Mouse (Mus musculus) cerebellum, postnatal 14 days (tissue): Measurements from ENCODE around the gene Cpeb4.
A peak's percentile ranks its signal among the peaks of the same experiment; 100 is the strongest.
"Not testable (repeated sequence)": the region's sequence is repeated elsewhere in the genome, so short reads cannot be mapped to it uniquely, and the experiment has no call there.

Source experiments
- DNase-seq, 2 experiments: peaks; one replicate each; pipeline ENCODE4 v3.0.0; 2021; ENCODE audit warnings: mixed read lengths in 2 of 2

Cpeb4 gene

DNA sequence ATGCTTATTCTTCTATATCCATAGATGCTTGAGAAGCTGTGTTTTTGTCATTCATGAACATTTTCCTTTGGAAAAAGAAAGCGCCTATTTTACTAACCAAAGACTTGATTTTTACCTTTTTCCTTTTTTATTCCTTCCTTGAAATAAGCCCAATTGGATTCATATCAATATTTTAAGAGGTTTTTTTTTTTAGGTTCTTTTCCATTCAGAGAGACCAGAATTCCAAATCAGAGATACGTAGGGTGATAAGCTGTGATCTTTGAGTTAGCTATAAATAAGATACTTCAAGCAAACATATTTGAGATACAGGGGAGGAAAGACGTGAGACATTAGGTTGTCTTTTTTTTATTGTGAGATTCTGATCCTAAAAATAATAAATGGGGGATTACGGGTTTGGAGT is at the start of gene Cpeb4:
Gene Cpeb4, plus strand, starts transcription at position 301 of the 400 bp plus-strand sequence.
- no peak for DNase-seq

DNA sequence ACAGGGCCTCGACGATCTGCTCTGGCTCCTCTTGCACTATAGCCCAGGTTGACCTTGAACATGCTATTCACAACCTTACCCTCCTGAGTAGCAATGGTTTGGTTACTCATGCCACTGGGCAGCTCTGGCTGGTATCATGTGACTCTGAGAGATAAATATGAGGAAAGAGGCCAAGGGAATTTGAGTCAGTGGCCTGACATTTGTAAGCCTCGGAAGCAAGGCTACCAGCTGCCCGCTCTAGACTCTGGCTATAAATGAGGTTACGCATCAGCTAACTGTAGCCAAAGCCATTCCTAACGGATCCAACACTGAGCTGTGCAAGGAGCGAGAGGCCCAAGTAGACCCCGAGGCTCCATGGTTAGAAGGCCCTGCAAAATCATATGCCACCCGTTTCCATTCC is 49.5 kb upstream of the Cpeb4 start:
- no peak for DNase-seq

DNA sequence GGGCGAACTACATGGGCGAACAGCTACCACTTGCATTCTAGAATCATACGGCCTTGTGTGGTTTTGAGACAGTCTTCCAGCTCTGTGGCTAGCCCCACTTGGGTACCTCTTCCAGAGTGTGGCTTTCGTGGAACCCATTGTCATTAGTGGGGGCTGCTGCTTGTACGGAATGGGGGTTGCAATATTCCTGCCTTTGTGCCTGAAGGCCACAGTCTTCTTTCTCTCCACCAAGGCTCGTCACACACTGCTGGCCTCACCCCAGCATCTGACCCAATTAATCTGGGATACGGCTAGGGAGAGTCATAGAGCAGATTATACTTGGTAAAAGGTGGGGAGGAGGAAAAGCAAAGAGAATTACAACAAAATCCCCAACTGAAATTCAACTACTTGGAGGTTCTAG is 48.5 kb upstream of the Cpeb4 start:
- DNase-seq = no peak

DNA sequence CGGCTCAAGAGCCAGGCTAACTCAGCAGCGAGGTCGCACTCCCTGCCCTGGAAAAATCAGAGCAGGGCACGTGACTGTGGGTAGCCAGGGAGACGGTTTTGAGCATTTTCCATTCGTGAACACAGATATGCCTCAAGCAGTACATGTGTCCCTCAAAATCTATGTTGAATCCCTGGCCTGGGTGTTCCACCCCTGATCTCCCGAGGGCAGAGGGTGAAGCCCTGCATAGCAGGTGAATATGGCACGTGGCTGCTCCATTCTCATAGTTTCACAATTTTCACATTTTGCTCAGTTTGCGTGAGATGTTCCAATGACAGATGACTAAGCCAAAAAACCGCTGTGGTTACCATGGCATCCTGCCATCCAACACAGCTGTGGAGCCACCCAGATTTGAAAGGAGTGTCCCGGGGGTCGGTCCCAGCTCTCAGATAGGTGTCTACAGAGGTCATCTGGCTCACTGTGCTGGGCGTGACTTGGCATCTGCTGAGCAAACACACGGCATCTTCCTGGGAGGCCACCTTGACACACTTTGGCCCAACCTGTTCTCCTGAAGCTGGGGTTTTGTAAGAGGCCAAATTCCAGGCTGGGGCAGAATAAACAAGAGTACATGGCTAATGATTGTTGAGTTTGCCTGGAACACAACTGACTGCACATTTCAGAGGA is 47.4 kb upstream of the Cpeb4 start:
- DNase-seq = peak; percentile 61 to 73

DNA sequence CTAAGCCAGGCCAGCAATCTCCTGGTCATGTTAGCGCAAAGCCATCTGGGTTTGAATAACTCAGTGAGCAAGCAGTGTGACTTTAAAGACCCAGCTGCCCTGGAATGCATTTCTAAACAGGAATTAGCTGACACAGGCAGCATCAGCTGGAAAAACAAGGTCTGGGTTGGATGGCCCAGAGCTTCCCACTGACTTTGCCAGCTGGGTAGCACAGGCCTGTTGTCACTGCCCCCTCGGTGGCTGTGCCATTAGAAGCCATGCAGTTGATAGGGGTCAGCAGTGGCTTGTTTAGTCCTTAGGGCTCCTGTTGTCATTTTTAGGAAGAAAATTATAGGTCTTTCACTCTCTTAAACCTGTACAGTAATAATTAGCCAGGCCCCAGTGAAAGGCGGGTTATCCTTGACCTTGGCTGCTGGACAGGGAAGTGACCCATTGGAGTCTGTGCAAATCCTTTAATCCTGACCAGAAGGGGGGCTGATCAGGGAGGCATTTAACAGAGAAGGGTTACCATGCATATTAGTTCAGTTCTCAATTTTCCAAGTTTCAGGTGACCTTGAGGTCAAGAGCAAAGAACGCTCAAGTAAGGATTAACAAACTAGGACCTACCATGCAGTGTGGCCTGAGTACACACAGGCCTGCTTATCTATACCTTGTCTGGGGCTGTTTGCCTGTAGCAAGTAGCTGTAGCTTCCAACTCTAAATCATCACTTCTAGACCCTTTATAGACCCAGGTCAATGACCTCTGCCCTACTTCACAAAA is 43.8 kb upstream of the Cpeb4 start:
- DNase-seq = no peak

DNA sequence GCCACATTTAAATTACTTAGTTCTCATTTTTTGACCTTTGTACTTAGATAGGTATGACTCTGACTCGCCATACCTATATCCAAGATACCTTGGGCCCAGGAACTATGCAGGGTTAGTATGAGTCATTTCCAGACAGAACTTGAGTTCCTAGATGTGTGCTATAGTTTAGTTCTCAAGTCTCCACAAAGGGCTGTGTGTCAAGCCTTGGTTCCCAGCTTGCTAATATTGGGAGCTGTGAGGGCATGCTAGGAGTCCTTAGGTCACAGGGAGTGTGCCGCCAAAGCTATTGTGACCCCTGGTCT is 43.3 kb upstream of the Cpeb4 start:
- DNase-seq = no peak

DNA sequence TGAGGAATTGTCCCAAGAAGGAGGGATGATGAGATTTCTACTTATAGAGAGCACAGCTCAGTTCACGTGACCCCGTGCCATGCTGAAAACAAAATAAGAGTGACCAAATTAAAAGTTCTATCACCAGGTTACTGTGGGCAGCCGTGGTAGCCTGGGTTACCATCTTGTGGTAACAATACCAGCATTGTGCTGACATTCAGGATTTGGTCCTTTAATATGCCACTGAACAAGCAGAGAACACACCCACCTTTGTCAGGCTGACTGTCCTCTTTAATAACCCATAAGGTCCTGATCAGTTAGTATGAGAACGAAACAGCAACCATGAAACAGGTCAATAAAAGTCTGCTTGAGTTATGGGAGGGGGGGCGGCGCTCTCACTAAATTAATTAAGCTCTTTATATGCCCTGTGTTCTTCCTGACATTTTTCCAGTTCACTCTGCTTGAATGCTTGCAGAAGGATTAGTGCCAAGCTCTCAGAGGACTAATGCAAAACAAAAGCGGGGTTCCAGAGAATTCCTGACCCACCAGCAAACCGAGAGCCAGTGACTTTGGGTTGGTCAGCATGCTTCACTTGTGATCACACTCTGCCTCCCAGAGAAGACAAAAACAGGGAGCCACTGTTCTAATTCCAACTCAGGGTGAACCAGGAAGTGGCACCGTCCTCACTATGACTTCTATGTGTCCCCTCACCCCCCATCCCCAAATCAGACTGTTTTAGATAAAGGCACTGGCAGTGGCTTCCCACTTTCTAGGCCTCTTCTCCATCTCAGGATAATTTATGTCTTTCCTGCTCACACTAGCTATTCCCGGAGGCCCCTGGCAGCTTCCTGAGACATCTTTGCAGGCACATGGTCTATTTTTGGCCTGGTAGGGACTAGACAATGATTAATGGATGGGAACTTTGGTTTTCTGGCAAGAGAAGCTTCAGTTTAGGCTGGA is 41.5 kb upstream of the Cpeb4 start:
- DNase-seq = no peak

DNA sequence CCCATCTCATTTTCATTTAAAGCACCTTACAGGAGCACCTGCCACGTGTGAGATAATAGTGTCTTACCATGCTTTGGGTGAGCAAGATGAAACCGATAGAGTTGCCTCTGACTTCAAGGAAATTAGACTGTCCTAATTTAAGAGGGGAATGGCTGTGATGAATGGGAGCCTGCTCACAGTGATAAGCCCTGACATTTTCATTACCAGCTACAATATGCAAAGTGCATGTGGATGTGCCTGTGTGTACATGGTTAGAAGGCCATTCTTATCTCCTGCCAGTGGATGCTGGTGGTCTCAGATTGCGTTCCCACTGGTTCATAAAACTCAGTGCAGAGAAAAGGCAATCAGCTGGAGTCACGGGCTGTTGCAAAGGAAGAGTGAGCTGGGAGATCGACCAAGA is 40.6 kb upstream of the Cpeb4 start:
- DNase-seq = no peak

DNA sequence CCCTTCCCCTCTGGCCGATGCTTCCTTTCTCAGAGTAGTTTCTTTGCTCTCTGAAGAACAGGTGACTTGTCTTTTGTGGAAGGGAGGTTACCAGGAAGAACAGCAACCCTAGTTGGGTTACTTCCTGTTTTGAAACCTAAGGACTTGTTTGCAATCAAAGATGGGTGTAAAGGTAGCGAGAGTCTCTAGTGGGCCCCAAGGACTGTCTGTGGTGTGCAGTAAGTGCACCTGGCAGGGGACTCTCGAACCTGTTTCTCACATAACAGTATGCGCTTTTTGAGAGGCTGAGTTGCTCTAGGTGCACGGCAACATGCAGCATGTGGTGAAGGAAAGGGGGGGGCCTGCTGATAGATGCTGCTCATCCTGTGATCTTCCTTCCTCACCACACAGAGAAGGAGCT is 40.0 kb upstream of the Cpeb4 start:
- DNase-seq = no peak

DNA sequence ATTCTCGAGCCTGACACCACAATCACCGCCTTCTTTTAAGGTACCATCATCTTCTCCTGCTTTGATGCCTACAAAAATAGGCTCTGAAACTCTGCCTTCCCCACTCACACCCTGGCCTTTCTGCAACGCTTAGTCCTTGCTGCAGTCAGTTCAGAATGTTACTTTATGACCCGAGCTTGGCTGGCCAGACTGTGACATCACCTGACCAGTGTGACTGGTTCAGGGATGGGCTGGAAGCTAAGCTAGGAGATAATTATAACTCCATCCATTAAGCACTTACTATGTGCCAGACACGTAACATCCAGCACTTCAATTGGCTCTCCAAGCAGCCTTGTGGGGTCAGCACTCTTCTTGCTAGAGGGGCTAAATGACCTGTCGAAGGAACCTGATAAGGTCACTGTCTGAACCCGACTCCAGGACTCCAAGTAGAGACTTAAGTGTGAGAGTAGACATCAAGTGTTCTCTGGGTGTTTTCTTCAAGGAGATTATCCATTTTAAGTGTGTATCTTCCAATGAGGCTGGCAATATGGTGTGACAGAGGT is 39.5 kb upstream of the Cpeb4 start:
- DNase-seq = no peak

DNA sequence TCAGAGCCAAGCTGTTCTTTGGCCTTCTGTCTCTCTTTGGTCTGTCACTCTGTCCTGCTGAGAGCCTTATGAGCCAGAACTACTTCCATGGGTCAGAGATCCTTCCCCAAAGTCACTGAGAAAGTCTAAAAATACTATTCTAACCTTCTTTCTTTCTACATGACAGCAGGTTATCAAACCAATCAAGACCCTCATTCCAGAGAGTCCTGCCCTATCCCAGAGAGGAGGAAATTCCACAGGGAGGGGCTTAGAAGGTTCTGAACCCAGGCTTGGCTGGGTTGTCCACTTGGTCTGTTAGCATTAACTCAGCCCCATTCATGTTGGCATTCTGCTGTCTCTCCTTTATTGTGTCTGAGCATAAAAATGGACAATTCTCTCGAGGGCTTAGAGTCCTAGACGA is 38.5 kb upstream of the Cpeb4 start:
- no peak for DNase-seq

DNA sequence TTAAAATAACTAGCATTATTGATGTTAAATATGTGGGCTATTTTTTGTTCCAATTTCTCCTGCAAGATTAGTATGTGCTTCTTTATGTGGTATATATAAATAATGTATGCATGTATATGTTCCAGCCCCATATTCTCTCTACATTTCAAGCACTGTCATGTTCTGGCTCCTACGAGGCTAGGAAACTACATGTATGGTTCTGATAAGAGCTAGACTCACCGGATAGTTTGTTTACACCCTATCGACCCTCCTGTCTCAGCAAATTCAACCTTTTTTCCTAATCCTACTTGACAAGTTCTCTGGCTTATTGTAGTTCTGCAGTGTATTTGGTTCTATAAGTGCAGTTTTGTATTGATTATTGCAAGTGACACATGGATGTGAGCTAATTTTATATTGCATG is 36.7 kb upstream of the Cpeb4 start:
- DNase-seq = no peak

DNA sequence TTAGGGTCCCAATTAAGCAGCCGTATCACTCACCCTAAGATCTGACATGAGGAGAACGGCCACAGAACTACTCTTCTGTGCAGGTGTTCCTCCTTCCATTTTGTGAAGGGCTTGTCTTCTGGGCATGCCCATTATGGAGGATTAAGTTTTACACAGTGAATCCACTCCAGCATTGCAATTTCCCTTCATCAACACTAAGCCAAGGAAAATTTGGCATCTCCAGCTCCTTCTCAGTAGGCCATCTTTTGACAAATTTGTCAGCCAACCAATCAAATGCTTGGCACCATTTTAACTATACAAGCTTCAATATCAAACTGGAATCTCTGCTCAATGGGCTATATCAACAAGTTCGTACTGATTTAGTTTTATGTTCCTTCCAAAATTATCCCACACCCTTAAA is 34.8 kb upstream of the Cpeb4 start:
- DNase-seq = peak; percentile 44 to 76

DNA sequence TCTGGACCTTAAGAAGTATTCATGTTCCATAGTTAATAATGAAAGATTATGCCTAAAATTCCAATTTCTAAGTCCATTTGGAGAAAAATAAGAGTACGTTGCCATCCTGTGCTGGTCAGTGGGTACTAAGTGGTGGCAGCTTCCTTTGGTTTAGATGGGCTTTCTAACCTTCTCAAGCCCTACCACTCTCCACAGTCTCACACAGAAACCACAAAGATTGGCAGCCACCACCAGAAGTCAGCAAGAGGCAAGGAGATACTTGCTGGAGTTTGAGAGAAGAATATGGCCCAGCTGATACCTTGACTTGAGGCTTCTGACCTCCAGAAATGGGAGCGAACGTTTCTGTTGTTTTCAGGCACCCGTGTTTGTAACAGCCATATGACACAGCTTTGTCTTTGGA is 34.3 kb upstream of the Cpeb4 start:
- DNase-seq = no peak

DNA sequence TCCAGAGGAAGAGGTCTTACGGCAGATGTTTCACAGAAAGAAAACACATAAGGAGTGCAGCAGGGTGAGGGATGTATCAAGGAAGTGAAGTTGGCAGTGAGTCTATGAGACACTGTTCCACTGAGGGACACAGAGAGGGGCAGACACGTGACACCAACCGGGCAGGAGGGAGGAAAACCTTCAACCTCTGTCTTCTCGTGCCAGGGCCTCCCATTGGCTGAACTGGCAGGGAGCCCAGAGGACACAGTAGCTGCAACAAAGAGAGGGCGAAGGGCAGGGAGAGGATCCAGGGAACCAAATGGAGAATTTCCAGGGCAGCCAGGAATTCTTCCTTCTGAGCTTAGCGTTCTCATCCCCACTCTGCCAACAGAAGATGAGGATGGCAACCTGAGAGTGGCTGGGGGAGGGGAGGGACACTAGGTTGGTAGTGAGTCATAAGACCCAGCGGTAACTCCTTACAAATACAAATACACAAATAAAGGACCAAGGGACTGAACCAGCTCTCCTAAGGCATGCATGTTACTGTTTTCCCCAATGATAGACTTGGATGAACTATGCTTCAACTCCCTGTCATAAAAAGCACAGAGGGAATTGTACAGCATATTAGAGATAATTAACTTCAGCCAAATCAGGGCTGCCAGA is 33.4 kb upstream of the Cpeb4 start:
- peak; percentile 84 to 87 for DNase-seq

DNA sequence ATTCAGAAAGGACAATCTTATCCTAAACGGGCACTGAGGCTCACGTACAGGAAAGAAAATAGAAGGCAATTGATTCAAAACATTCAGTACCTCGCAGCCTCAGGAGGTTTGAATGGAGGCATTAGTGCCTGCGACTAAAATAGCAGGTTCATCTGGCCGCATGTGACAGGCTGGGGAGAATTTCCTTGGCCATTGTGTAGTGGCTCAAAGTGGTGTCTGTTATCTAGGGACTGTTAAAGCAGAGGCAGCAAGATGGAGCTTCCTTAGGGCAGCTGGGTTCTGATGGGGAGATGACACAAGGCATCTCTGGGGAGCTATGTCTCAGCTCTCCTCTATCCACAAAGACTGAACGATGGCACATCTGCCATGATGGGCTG is 32.9 kb upstream of the Cpeb4 start:
- DNase-seq = no peak

DNA sequence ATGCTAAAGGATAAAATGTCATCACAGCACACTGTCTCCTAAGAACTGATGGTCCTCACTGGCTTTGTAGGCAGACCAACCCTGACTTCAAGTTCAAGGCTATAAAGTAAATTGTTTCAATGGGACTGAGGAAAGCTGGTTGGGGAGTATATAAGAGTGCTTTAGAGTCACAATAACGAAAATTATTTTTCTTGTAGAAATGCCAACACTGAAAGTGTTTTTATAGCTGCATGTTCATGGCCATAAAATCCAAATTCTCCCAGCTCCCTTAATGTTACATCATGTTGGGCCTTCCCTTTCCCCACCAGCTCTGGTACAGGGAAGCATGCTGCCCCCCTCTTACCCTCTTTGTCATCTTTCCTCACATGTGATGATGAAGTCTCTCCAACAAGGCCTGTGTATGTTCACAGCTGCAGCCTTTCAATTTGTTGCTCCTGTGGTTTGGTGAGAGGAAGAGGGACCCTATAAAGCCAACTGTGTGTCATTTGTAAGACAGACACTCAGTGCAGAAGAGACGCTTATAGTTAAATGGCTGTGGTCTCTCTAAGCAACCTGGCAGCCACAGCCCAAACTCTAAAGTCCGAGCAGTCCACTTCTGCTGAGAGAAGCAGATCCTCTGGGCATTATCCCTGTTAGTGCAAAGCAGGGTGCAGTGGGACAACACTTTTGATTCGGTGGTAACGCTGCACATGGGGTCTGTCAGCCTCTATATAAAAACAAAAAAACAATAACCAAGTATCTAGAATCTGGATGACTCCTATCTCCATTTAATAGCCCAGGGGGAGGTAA is 29.6 kb upstream of the Cpeb4 start:
- no peak for DNase-seq

DNA sequence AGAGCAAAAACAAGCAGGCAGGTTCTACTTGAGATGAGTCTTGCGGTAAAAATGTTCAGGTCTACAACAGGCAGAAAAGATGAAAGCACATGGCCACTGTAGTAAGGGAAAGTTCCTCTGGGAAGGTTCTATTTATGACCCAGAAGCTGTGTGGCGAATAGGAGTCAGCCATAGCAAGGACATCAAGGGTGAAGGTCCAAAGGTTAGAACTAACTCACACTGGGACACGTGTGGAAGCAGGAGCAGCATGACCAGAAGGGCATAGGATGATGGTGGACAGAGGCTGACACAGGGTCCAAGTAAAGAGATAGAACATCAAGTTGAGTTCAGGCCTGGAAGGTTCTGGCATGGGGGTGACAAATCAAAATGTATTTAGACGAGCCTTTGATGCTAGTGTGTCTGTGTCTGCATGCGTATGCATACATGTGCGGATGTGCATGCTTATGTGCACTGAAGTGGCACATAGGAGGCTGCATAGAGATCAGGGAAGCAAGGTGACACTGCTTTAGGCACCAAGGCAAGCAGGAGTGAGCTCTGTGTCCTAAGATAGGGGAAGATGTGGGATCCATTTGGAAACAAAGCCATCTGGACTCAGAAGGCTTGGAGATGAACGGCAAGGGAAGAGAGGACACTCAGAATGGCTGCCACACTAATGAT is 28.7 kb upstream of the Cpeb4 start:
- DNase-seq = no peak

DNA sequence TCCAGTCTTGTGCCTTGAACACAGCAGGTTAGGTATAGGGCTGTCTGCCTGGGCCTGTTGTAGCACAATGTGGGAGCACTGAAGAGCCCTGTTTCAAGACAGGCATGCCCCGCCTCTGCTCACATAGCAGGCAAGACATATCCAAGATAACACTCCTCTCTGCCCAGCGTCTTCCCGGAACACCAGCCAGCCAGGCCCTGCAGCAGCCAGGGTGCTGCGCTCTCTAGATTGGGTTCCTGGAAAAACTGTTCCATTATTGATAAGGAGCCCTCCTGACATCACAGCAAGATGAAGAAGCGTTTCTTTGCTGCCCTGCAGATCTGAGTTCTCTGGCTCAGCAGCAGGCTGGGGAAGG is 28.2 kb upstream of the Cpeb4 start:
- no peak for DNase-seq

DNA sequence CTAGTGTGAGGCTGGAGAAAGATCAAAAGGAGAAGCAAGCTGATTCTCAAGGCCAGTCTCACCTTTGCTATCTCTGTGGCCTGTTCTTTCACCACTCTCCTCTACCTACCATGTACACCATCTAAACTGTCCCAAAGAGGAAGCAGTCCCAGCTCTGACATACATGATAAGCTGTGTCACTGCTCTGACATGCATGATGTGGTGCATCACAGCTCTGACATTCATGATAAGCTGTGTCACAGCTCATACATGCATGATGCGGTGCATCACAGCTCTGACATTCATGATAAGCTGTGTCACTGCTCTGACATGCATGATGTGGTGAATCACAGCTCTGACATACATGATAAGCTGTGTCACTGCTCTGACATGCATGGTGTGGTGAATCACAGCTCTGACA is 26.9 kb upstream of the Cpeb4 start:
- DNase-seq = not testable (repeated sequence)

DNA sequence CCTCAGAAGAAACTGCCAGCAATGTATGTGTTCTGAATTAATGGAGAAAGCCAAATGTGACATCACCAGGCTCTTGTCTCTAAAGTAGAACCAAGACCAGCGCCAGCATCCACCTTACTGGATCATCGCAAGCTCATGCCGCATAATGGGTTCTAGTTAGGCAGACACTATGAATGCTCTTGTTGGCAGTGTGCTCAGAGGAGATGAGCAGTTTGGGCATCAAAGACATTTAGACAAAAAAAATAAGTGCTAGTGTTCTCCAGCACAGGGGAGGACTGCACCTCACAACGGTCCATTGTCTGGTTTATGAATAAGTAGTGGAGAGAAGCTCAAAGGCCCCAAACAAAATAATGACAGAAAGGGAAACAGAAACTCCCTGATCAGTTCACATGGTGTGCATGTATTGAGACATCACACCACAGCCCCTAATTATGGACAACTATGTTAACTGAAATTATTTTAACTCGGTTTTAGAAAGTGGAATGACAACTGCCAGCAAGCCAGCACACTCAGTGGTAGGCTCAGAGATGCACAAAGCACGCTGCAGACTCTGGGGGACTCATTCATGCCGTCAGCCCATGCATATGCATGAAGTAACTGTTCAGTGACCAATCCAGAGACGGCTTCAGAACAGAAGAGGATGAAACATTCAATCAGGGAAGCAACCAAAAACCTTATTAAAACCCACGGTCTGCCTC is 25.1 kb upstream of the Cpeb4 start:
- DNase-seq = no peak
